Mouse (Mus musculus) midbrain, embryonic 14.5 days (tissue): ENCODE measurements around the gene Hoxc11. TPM values are rescaled to one million over a fixed set of nuclear protein-coding genes. Genes with fewer than 3 reads are reported as not detected.
A peak's percentile ranks its signal among the peaks of the same experiment; 100 is the strongest.

Experiments used
- ATAC-seq: fragments of 200-750 bp; cut with Nextera tagmentation; 2 replicates; pipeline ENCODE4 v1.8.0; 2017; ENCODE audit warnings: moderate number of reproducible peaks, moderate library complexity; ENCODE audit not compliant: low FRiP score, low TSS enrichment
- DNase-seq: peaks from one replicate; pipeline ENCODE4 v3.0.0-alpha.2; 2015
- H3K27ac ChIP-seq: fragments of 300-500 bp; sonication (generic); replicated peaks from 2 replicates; pipeline ENCODE4 v1.5.1; 2014; ENCODE audit warnings: mild to moderate bottlenecking, low read depth, low read length, moderate library complexity
- H3K27me3 ChIP-seq: fragments of 300-500 bp; sonication (generic); 2 replicates; pipeline ENCODE4 v1.6.1; 2014; ENCODE audit warnings: low read length, control low read depth, mixed read lengths; ENCODE audit not compliant: control insufficient read depth, insufficient read depth
- H3K36me3 ChIP-seq: fragments of 300-500 bp; sonication (generic); 2 replicates; pipeline ENCODE4 v1.6.1; 2014; ENCODE audit warnings: low read length, control low read depth; ENCODE audit not compliant: control insufficient read depth, insufficient read depth
- H3K4me1 ChIP-seq: fragments of 300-500 bp; sonication (generic); 2 replicates; pipeline ENCODE4 v1.6.1; 2014; ENCODE audit warnings: mild to moderate bottlenecking, antibody characterized with exemption, low read length, control low read depth; ENCODE audit not compliant: control insufficient read depth, insufficient read depth
- H3K4me2 ChIP-seq: fragments of 300-500 bp; sonication (generic); 2 replicates; pipeline ENCODE4 v1.6.1; 2014; ENCODE audit warnings: mild to moderate bottlenecking, low read length, moderate library complexity
- H3K4me3 ChIP-seq: fragments of 300-500 bp; sonication (generic); replicated peaks from 2 replicates; pipeline ENCODE4 v1.5.1; 2014; ENCODE audit warnings: low read depth, low read length
- H3K9ac ChIP-seq: fragments of 300-500 bp; sonication (generic); replicated peaks from 2 replicates; pipeline ENCODE4 v1.6.1; 2014; ENCODE audit warnings: mild to moderate bottlenecking, low read length, moderate library complexity
- H3K9me3 ChIP-seq: fragments of 300-500 bp; sonication (generic); 2 replicates; pipeline ENCODE4 v1.6.1; 2016; ENCODE audit warnings: low read length, control low read depth, mixed read lengths; ENCODE audit not compliant: control insufficient read depth
- WGBS: fragments of 180-500 bp; shearing (Covaris S2); extraction: QIAGEN DNeasy Blood & Tissue Kit; methylation state at CpG from one replicate; pipeline ENCODE4 v1.1.7; 2014; 5-methylcytosine and 5-hydroxymethylcytosine counted together
- polyA plus RNA-seq: library from polyadenylated mRNA; unstranded; fragments of >200 nt; fragmentation: Nextera tagmentation; extraction: Ambion mirVana; gene quantifications from 2 replicates; pipeline ENCODE4 v1.2.1, GENCODE M21; 2014

The Hoxc11 gene
- polyA plus RNA-seq, 1 experiment from 2014 or later = not detected

DNA sequence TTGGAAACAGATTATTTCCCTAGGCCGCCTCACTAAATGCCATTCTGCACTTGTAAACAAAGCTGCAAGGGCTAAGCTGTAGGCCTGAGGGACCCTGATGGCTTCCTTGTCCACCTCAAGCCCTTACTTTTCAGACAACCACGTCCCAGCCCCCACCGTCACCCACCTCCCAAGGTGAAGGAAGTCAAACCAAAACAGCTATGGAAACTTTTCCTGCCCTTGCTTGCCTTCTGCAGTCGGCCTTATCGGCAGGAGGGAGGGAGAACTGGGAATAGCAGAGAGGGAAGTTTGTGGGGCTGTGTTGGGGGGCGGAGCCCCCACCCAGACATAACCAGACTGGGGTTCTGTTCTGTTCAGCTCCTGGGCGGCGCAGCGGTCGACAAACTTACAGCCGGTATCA lies 38.0 kb downstream of the Hoxc11 start:
- WGBS = under 1% methylated on average over 11 of the region's 11 CpGs

DNA sequence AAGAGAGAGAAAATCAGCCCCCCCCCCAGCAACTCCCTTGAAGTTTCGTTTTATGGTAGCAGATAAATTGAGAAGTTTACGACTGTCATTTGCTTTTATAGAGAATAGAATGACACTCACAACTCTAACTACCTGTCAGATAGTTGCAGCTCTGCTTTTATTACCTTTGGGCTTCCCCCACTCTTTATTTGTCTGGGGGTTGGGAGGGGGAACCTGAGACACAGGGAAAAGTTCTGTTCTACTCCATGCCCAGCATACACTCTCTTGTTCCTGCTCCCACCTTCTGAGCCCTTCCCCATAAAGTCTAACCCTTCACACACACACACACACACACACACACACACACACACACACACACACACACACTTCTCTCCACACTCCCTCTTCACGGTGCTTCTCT lies 38.6 kb downstream of the Hoxc11 start:
- no peak for DNase-seq
- Histone ChIP-seq H3K27ac (no peak overlapping the region), H3K4me1 (no peaks in the 10 kb centered on the region), H3K4me3 (no peak overlapping the region), H3K27me3 (peaks cover 96% of the 10 kb centered on the region), H3K9ac (no peak overlapping the region), H3K9me3 (no peaks in the 10 kb centered on the region), H3K36me3 (no peaks in the 10 kb centered on the region), H3K4me2 (no peak overlapping the region)
- ATAC-seq = no peak
- 5% methylated on average over 3 of the region's 3 CpGs for WGBS

More for the DNA sequence above, 38.0 kb downstream of the Hoxc11 start:
- H3K27ac ChIP-seq = no peak overlapping the region
- H3K4me2 ChIP-seq = no peak overlapping the region
- H3K27me3 ChIP-seq = peaks cover 96% of the 10 kb centered on the region
- H3K9ac ChIP-seq = no peak overlapping the region
- H3K4me3 ChIP-seq = no peak overlapping the region
- ATAC-seq (no peak), DNase-seq (no peak)
- no peaks in the 10 kb centered on the region for H3K9me3 ChIP-seq
- H3K36me3 ChIP-seq = no peaks in the 10 kb centered on the region
- no peaks in the 10 kb centered on the region for H3K4me1 ChIP-seq

DNA sequence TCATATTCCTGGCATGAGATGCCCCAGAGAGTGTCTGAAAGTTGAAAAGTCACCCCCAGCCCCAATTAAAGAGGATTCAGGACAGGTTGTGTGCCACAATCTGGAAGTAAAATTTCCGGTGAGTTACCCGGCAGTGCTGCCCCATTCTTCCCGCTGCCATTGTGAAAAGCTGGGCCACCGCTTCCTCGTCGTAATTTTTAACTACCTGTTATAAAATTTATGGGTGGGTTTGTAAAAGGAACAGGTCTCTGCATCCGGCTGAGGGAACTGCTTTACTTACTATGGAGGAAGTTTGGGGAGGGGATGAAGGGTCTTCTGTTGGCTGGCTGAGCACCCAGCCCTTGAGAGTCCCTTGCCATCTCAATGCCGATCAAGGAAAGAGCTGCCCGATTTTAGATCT lies 42.3 kb downstream of the Hoxc11 start:
- Histone ChIP-seq H3K27me3 (peaks cover 97% of the 10 kb centered on the region), H3K9ac (no peak overlapping the region), H3K9me3 (no peaks in the 10 kb centered on the region), H3K4me1 (no peaks in the 10 kb centered on the region), H3K36me3 (no peaks in the 10 kb centered on the region), H3K4me2 (no peak overlapping the region), H3K27ac (no peak overlapping the region), H3K4me3 (no peak overlapping the region)
- 1% methylated on average over 9 of the region's 9 CpGs for WGBS
- ATAC-seq (no peak), DNase-seq (no peak)

DNA sequence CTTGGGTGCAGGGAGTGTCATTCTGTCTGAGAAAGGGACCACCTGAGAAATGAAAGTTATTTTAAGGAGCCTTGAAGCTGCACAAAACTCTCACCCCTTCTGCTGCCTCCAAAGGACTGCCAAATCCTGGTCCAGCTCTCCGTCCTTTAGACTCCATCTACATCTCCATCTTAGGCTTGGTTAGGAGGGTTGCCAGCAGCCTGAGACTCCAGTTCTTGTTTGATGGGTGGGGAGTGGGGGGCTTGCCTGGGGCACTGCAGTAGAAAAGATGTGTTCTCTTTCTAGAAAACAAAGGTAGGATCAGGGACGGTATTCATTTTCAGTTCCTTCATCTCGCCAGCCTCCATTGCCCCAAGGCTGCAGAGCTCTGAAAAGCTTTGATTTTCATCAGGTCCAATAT lies 43.2 kb downstream of the Hoxc11 start:
- 0% methylated on average over 3 of the region's 3 CpGs for WGBS
- no peak for DNase-seq
- no peaks in the 10 kb centered on the region for H3K4me1 ChIP-seq

DNA sequence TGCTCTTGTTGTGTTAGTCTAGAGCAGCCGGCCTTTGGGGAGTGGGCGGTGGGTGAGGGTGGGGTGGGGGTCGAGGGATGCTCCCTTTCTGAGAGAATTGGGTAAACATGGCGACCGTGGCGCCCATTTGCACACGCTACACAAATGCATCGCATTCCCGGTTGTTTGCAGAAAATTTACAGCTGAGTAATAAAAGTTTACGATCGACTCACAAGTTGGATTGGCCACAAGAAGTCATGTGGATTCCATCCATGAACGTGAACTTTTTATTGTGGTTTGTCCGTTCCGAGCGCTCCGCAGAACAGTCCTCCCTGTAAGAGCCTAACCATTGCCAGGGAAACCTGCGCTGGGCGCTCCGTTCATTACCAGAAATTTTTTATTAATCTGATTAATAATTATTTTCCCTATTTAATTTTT lies 43.7 kb downstream of the Hoxc11 start, which contains the start of gene Hoxc6:
Gene Hoxc6, plus strand, starts transcription at position 319 of the 417 bp plus-strand sequence.
- Histone ChIP-seq H3K27me3 (peaks cover 97% of the 10 kb centered on the region), H3K27ac (no peak within 1 kb of the TSS), H3K4me2 (peak within 1 kb of the TSS; percentile 49), H3K36me3 (no peaks in the 10 kb centered on the region), H3K4me3 (peak within 1 kb of the TSS; percentile 27), H3K4me1 (no peaks in the 10 kb centered on the region), H3K9me3 (no peaks in the 10 kb centered on the region), H3K9ac (no peak within 1 kb of the TSS)
- no peak for DNase-seq
- WGBS = under 1% methylated on average over 19 of the region's 19 CpGs
- no peak for ATAC-seq

More for the DNA sequence above, 43.2 kb downstream of the Hoxc11 start:
- Histone ChIP-seq H3K36me3 (no peaks in the 10 kb centered on the region), H3K9me3 (no peaks in the 10 kb centered on the region), H3K27me3 (peaks cover 97% of the 10 kb centered on the region), H3K4me2 (no peak overlapping the region), H3K27ac (no peak overlapping the region), H3K9ac (no peak overlapping the region), H3K4me3 (no peak overlapping the region)
- ATAC-seq = no peak

DNA sequence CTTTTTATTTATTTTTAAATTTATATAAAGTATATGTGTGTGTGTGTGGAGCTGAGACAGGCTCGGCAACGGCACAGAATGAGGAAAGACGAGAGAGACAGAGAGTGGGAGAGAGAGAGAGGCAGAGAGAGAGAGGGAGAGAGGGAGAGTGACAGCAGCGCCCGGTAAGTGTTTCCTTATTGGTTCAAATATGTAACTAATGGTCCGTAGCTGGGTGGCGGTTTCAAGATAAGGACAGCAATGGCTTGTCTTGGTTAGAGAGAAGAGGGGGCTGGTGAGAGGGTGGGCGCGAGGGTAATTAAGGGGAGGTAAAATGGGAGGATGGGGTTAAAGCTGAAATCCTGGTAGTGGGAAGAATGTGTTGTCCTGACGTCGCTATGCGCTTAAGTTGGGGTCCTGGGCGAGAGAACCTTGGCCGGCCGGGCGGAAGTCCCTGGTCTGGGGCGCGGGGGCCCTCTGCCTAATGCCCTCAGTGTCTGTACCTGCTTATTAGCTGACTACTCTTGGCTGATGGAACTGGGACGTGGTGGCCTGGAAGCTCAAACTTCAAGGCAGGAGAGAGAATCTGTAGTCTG lies 44.5 kb downstream of the Hoxc11 start:
- no peak for ATAC-seq
- WGBS = 0% methylated on average over 19 of the region's 19 CpGs
- DNase-seq = no peak

DNA sequence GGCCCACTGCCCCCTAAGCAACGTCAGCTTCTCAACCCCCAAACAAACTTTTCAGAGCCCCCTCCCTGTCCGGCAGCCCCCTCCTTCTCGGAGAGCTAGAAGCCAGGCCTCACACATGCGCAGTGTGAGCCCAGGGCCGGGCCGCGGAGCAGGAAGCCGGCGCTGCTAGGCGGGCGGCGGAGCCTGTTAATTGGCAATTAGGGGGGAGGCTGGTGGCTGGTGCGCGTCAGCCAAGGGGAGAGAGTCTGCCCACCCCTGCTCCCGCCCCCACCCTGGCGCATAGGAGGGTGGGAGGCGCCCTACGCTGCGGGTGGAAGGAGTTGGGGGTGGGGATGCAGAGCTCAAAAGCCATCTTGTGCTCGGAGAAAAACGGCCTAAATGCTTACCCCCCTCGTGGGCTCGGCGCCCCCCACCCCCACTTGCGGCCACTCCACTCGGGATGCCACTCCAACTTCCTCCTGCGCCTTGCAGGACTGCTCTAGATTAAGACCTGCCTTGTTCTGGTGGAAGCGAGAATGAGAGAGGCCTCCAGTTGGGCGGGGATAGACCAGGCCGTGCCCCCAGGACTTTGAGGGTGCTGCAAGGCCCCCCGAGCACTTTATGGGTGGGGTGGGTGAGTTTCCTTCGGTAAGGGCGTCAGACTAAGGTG lies 45.1 kb downstream of the Hoxc11 start:
- DNase-seq = peak; percentile 69
- 1% methylated on average over 33 of the region's 33 CpGs for WGBS
- Histone ChIP-seq H3K9ac (no peak overlapping the region), H3K27ac (no peak overlapping the region), H3K9me3 (no peaks in the 10 kb centered on the region), H3K4me2 (peak overlapping the region; percentile 49), H3K36me3 (no peaks in the 10 kb centered on the region), H3K4me1 (no peaks in the 10 kb centered on the region), H3K4me3 (peak overlapping the region; percentile 27), H3K27me3 (peaks cover 99% of the 10 kb centered on the region)
- no peak for ATAC-seq

More for the DNA sequence above, 44.5 kb downstream of the Hoxc11 start:
- Histone ChIP-seq H3K4me3 (peak overlapping the region; percentile 27; the same call in 1 of the 2 replicates), H3K4me2 (peak overlapping the region; percentile 49), H3K9me3 (no peaks in the 10 kb centered on the region), H3K27ac (no peak overlapping the region), H3K4me1 (no peaks in the 10 kb centered on the region), H3K27me3 (peaks cover 98% of the 10 kb centered on the region), H3K9ac (no peak overlapping the region), H3K36me3 (no peaks in the 10 kb centered on the region)

DNA sequence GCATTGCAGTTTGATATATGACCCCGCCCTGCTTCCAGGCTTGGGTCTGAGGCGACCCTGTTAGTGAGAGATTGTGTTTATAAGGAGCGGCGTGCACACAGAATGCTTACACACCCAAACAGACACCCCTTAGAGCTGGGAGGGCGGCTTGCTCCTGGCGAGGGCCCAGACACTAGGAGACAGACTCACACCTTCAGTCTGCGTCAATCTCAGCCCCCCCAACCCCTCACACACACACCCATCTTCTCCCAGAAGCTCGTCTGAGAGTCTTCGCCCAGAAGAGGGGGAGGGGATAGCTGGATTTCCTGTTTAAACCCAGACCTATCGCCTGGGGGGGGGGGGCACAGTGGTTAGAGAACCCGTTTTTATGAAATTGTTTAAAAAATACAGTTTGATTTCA lies 45.7 kb downstream of the Hoxc11 start:
- Histone ChIP-seq H3K4me2 (no peak overlapping the region), H3K27me3 (peaks cover 99% of the 10 kb centered on the region), H3K27ac (no peak overlapping the region), H3K9ac (no peak overlapping the region), H3K36me3 (no peaks in the 10 kb centered on the region), H3K4me3 (no peak overlapping the region), H3K9me3 (no peaks in the 10 kb centered on the region), H3K4me1 (no peaks in the 10 kb centered on the region)
- no peak for DNase-seq
- no peak for ATAC-seq
- WGBS = 2% methylated on average over 11 of the region's 11 CpGs

DNA sequence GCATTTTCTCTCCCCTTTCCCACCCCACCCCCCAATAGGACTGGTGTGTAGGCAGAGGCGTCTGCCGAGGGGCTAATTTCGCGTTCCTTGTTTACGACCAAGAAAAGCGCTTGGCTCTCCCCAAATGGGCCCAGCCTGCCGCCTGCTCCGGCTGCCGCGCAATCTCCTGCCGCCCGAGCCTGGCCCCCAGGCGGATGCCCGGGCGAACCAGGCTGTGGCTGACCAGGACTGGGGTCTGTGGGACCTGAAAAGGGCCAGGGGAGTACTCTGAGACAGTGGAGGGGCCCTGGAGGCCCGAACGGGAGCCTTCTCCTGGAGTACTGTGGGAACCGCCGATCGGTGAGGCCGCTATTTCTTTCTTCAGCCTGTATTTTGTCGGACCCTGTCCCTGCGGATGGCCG lies 46.3 kb downstream of the Hoxc11 start:
- Histone ChIP-seq H3K4me3 (no peak overlapping the region), H3K9me3 (no peaks in the 10 kb centered on the region), H3K27me3 (peaks cover 99% of the 10 kb centered on the region), H3K36me3 (no peaks in the 10 kb centered on the region), H3K4me1 (no peaks in the 10 kb centered on the region), H3K27ac (no peak overlapping the region), H3K4me2 (no peak overlapping the region), H3K9ac (no peak overlapping the region)
- ATAC-seq (no peak), DNase-seq (no peak)
- WGBS = under 1% methylated on average over 24 of the region's 24 CpGs
